Mouse (Mus musculus) CH12.LX (cell line): ENCODE results near the gene Rab11fip3. TPM values are rescaled to one million over a fixed set of nuclear protein-coding genes. Genes with fewer than 3 reads are reported as not detected.

Experiments used
- DNase-seq: peaks from one replicate; pipeline ENCODE4 v3.0.0-alpha.2; 2013; ENCODE audit errors: extremely low read depth
- H3K27ac ChIP-seq: 2 replicates; pipeline ENCODE4 v1.5.1; 2012; ENCODE audit warnings: low read depth, mild to moderate bottlenecking, control low read depth, moderate library complexity; ENCODE audit not compliant: insufficient read depth
- H3K27me3 ChIP-seq: replicated peaks from 2 replicates; pipeline ENCODE3; 2012; ENCODE audit warnings: inconsistent platforms
- H3K36me3 ChIP-seq, 2 experiments: replicated peaks in 1 of 2; 2 replicates each; pipeline versions ENCODE3 to v1.6.1; 2012; ENCODE audit warnings: inconsistent platforms in 1 of 2, low read length in 1 of 2, mild to moderate bottlenecking in 1 of 2, mixed read lengths in 1 of 2, moderate library complexity in 1 of 2; ENCODE audit not compliant: control insufficient read depth in 1 of 2, insufficient read depth in 1 of 2
- H3K4me1 ChIP-seq, 2 experiments: 2 replicates each; pipeline ENCODE4 v1.6.1; 2012; ENCODE audit warnings: inconsistent platforms in 1 of 2, moderate library complexity in 1 of 2; ENCODE audit not compliant: insufficient read depth in 2 of 2, control insufficient read depth in 1 of 2
- H3K4me2 ChIP-seq: 2 replicates; pipeline ENCODE4 v1.6.1; 2012; ENCODE audit warnings: low read depth, mild to moderate bottlenecking, control low read depth; ENCODE audit not compliant: poor library complexity, insufficient read depth, severe bottlenecking
- H3K4me3 ChIP-seq, 3 experiments: fragments of 150-350 bp in 1 of 3; sonication (generic) in 1 of 3; replicated peaks in 1 of 3; 2 replicates each; pipeline versions ENCODE3 to v1.5.1; 2011 to 2012; ENCODE audit warnings: low read depth in 2 of 3, low read length in 2 of 3, mild to moderate bottlenecking in 2 of 3, moderate library complexity in 2 of 3, control low read depth in 1 of 3, improper control_type of control experiment in 1 of 3, inconsistent platforms in 1 of 3, mixed read lengths in 1 of 3; ENCODE audit not compliant: poor library complexity in 1 of 3
- H3K79me2 ChIP-seq: replicated peaks from 2 replicates; pipeline ENCODE4 v1.6.1; 2012; ENCODE audit warnings: mild to moderate bottlenecking, moderate library complexity; ENCODE audit not compliant: control insufficient read depth, poor library complexity, insufficient read depth, severe bottlenecking; ENCODE audit errors: extremely low read depth
- H3K9ac ChIP-seq: 2 replicates; pipeline ENCODE4 v1.6.1; 2012; ENCODE audit warnings: low read depth, mild to moderate bottlenecking, control low read depth, moderate library complexity; ENCODE audit not compliant: insufficient read depth
- H3K9me3 ChIP-seq: replicated peaks from 2 replicates; pipeline ENCODE3; 2012; ENCODE audit warnings: low read length, inconsistent platforms, mixed read lengths
- BHLHE40 ChIP-seq: IDR thresholded peaks from 2 replicates; pipeline ENCODE4 v1.6.1; 2011; ENCODE audit warnings: mild to moderate bottlenecking, low read depth, low read length, improper control_type of control experiment
- CHD1 ChIP-seq: IDR thresholded peaks from 2 replicates; pipeline ENCODE4 v1.6.1; 2012; ENCODE audit warnings: low read depth, low read length, improper control_type of control experiment, inconsistent platforms
- CHD2 ChIP-seq: IDR thresholded peaks from 2 replicates; pipeline ENCODE4 v1.6.1; 2011; ENCODE audit warnings: low read length, improper control_type of control experiment
- E2F4 ChIP-seq: IDR thresholded peaks from 2 replicates; pipeline ENCODE4 v1.6.1; 2011; ENCODE audit warnings: low read depth, low read length, improper control_type of control experiment; ENCODE audit not compliant: insufficient replicate concordance
- EP300 ChIP-seq: IDR thresholded peaks from 2 replicates; pipeline ENCODE4 v1.6.1; 2011; ENCODE audit warnings: low read length, improper control_type of control experiment
- HCFC1 ChIP-seq: IDR thresholded peaks from 2 replicates; pipeline ENCODE4 v1.6.1; 2012; ENCODE audit warnings: low read depth, mild to moderate bottlenecking, inconsistent platforms, low read length, improper control_type of control experiment
- IRF4 ChIP-seq: IDR thresholded peaks from 2 replicates; pipeline ENCODE4 v1.6.1; 2014; ENCODE audit warnings: low read depth, mild to moderate bottlenecking, inconsistent platforms, low read length, improper control_type of control experiment
- JUND ChIP-seq: conservative IDR thresholded peaks from 2 replicates; pipeline ENCODE4 v1.6.1; 2011; ENCODE audit warnings: low read depth, low read length, improper control_type of control experiment
- MAFK ChIP-seq: IDR thresholded peaks from 2 replicates; pipeline ENCODE4 v1.6.1; 2011; ENCODE audit warnings: low read length, improper control_type of control experiment; ENCODE audit not compliant: insufficient replicate concordance
- MYC ChIP-seq: IDR thresholded peaks from 2 replicates; pipeline ENCODE4 v1.6.1; 2011; ENCODE audit warnings: low read depth, mild to moderate bottlenecking, improper control_type of control experiment, low read length
- NRF1 ChIP-seq: IDR thresholded peaks from 2 replicates; pipeline ENCODE4 v1.6.1; 2014; ENCODE audit warnings: low read depth, mild to moderate bottlenecking, inconsistent platforms, low read length, improper control_type of control experiment, moderate library complexity
- PAX5 ChIP-seq: IDR thresholded peaks from 2 replicates; pipeline ENCODE4 v1.6.1; 2012; ENCODE audit warnings: low read length, inconsistent platforms, mixed read lengths
- POLR2A ChIP-seq: IDR thresholded peaks from 2 replicates; pipeline ENCODE4 v1.6.1; 2011; ENCODE audit warnings: low read depth, mild to moderate bottlenecking, improper control_type of control experiment, low read length
- RCOR1 ChIP-seq: conservative IDR thresholded peaks from 2 replicates; pipeline ENCODE4 v1.6.1; 2012; ENCODE audit warnings: low read depth, mild to moderate bottlenecking, inconsistent platforms, low read length, improper control_type of control experiment
- SIN3A ChIP-seq: IDR thresholded peaks from 2 replicates; pipeline ENCODE4 v1.6.1; 2012; ENCODE audit warnings: low read length, improper control_type of control experiment, inconsistent platforms
- UBTF ChIP-seq: IDR thresholded peaks from 2 replicates; pipeline ENCODE4 v1.6.1; 2012; ENCODE audit warnings: low read depth, mild to moderate bottlenecking, inconsistent platforms, low read length, improper control_type of control experiment, moderate library complexity
- USF2 ChIP-seq: conservative IDR thresholded peaks from 2 replicates; pipeline ENCODE4 v1.6.1; 2011; ENCODE audit warnings: low read depth, low read length, improper control_type of control experiment
- ZMIZ1 ChIP-seq: IDR thresholded peaks from 2 replicates; pipeline ENCODE4 v1.6.1; 2012; ENCODE audit warnings: low read depth, mild to moderate bottlenecking, inconsistent platforms, low read length, improper control_type of control experiment
- ZNF384 ChIP-seq: IDR thresholded peaks from 2 replicates; pipeline ENCODE4 v1.6.1; 2012; ENCODE audit warnings: low read depth, low read length, improper control_type of control experiment, inconsistent platforms
- dilution Hi-C: fragments of 300-500 bp; cut with MboI; formaldehyde crosslinking; loops from 2 replicates; pipeline ENCODE4 v1.14.3; 2020; ENCODE audit warnings: low sequenced_read_pairs; ENCODE audit not compliant: extremely low pct_unique_long_range_greater_than_20kb, extremely low pct_ligation_motif_present
- in situ Hi-C: fragments of 300-500 bp; cut with MboI; formaldehyde crosslinking; loops from 3 replicates; pipeline ENCODE4 v1.14.3; 2019; ENCODE audit warnings: low sequenced_read_pairs, low pct_ligation_motif_present, low pct_unique_long_range_greater_than_20kb, mixed read lengths
- polyA plus RNA-seq: library from polyadenylated mRNA; unstranded; fragments of >175 nt; gene quantifications from 2 replicates; pipeline ENCODE4 v1.2.1, GENCODE M21; 2012; ENCODE audit warnings: low read depth; ENCODE audit not compliant: insufficient read length
- total RNA-seq, 2 experiments: library from RNA; depleted of rRNA; stranded (reverse); fragments of 300-350 nt in 1 of 2; fragments of >200 nt in 1 of 2; gene quantifications; 2 replicates each; pipeline ENCODE4 v1.2.3; 2012 to 2014

Gene Rab11fip3
- total and polyA plus RNA-seq, 3 experiments, result 3.5 to 7.6 (median 4.6) TPM

GRCm38 (mm10) chr17:25961566-25961965 is 107.8 kb downstream of the Rab11fip3 start:
- H3K27ac ChIP-seq, result no peak overlapping the region
- H3K9ac ChIP-seq, result no peak overlapping the region
- no peaks in the 10 kb centered on the region for H3K79me2 ChIP-seq
- in situ Hi-C loops, result no loop called here
- no peak overlapping the region for H3K4me3 ChIP-seq
- H3K9me3 ChIP-seq, result no peaks in the 10 kb centered on the region
- H3K27me3 ChIP-seq, result no peaks in the 10 kb centered on the region
- peaks cover 29 to 92% of the 10 kb centered on the region in 2 experiments for H3K36me3 ChIP-seq
- TF ChIP-seq EP300 (no peak), PAX5 (no peak), NRF1 (no peak), CHD1 (no peak), RCOR1 (no peak), CHD2 (no peak), HCFC1 (no peak), UBTF (no peak), MAFK (no peak), JUND (no peak), POLR2A (no peak), ZMIZ1 (no peak), BHLHE40 (no peak), USF2 (no peak), ZNF384 (no peak), IRF4 (no peak), E2F4 (no peak), SIN3A (no peak)
- no peak for DNase-seq
- H3K4me2 ChIP-seq, result no peak overlapping the region
- peaks cover 0 to 5% of the 10 kb centered on the region in 2 experiments; a peak in 1 of 4 replicates for H3K4me1 ChIP-seq
- dilution Hi-C loops, result no loop called here

- no peak for DNase-seq
- Histone ChIP-seq H3K27ac (no peak overlapping the region), H3K4me3 (no peak overlapping the region), H3K4me2 (no peak overlapping the region), H3K36me3 (peaks cover 29 to 79% of the 10 kb centered on the region in 2 experiments), H3K9me3 (no peaks in the 10 kb centered on the region), H3K4me1 (peaks cover 0 to 5% of the 10 kb centered on the region in 2 experiments; a peak in 1 of 4 replicates), H3K79me2 (no peaks in the 10 kb centered on the region), H3K9ac (no peak overlapping the region), H3K27me3 (no peaks in the 10 kb centered on the region)
- TF ChIP-seq MYC, result no peak
- dilution Hi-C loops, result no loop called here
- in situ Hi-C loops, result no loop called here
Observed at GRCm38 (mm10) chr17:25959630-25960467, 109.5 kb downstream of the Rab11fip3 start.
